Mouse (Mus musculus) thymus, postnatal 36 days (tissue): ENCODE data around the gene Lgals12.

Experiments
- DNase-seq, 2 experiments: peaks; one replicate each; pipeline ENCODE4 v3.0.0; 2022; ENCODE audit warnings: mixed read lengths in 2 of 2

Lgals12 gene

DNA sequence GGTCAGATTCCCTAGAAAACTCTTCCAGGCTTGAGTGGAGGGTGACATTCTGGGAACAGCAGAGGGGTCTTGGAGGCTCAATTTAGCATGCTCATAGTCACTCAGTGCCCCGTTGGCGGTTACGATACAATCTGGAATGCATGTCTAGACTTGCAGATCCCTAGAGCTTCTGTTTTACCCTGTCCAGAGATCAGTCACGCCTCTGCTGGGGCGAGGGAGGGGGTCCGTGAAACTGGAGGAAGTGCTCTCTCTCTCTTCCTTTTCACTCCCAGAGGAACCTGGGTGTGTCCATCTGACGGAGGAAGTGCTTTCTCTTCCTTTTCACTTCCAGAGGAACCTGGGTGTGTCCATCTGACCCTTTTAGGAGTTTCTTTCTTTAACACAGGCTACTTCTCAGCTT lies 23.9 kb downstream of the Lgals12 start:
- DNase-seq: no peak

DNA sequence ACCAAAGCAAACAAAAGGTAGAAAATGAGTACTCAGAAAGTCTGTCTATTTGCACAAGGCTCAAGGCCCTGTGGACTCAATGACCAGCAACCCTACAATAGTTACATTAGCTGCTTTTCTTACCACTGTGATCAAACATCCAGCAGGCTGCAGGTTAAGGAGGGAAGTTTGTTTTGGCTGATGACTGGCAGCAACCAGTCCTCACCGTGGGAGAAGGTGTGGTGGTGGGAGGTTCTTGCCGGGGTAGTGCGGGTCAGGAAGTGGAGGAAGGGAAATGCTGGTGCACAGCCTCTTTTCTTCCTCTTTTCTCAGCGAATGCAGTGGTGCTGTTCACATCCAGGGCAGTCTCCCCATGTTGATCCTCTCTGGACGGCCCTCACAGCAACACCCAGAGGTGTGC lies 26.0 kb downstream of the Lgals12 start:
- no peak for DNase-seq

DNA sequence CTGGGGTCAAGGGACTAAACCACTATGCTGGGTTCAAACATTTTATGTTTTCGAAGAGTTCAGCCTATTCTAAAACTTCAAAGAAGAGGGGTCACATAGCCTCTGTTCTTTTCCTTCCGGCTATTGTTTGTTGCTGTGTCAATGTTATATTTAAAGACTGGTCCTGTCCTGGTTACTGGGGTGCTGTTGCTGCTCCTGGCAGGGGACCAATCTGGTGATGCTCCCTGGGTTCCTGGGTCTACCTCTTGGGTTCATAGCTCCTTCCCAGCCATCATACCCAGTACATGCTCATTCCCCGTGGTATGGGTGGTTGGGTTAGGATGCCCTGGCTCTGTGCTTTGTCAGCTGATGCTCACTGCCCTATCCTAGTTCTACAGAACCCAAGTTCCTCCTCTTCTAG lies 29.3 kb downstream of the Lgals12 start:
- DNase-seq: no peak

DNA sequence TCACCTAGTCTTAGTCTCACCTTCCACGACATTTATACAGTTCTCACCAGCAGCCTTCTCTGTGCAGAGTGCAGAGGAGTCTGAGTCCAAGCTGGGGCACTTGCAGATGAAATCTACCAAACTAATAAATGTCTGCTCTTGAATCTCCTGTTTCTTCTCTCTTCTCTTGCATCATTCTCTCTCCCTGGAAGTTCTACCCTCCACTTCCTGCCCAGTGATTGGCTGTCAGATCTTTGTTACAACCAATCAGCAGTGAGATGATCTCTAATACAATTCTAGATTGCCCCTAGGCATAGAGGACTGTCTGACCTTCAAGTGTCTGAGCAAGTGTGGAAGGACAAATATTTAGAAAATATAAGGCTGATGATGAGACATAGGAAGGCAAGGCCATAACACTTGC lies 30.8 kb downstream of the Lgals12 start:
- no peak for DNase-seq

DNA sequence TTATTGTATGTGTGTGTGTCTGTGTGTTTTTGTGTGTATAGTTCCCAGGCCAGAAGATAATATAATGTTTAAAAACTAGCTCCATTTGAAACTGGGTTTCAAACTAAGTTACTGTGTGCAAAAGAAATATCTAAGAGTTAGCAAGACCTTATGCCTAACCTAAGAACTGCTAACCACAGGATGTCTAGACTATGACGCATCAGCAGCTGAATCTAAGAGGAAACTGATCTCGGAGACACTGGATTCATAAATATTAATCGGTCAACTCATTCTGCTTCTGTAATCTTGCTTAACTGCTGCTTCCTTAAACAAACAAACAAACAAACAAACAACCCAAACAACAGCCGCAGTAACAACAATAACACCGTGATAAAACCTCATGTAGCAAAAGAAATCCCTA lies 37.3 kb downstream of the Lgals12 start:
- no peak for DNase-seq

DNA sequence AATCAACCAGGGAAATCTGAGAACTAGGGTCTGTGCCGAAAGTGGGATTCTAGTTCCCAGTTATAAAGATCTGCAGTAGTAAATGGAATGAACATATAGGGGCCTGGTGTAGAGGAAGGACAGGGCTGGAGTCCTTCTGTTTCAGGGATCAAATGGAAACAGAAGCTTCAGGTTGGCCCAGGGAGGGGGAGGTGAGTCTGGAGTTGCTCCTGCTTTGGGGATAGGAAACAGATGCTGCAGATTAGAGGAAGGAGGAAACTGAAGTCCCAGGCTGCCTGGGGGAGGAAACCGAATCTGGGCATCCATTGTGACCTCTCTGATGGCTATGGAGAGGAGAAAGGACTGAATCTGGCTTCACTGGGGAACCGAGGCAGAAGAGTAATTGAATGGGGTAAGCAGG lies 38.6 kb downstream of the Lgals12 start:
- DNase-seq: no peak

DNA sequence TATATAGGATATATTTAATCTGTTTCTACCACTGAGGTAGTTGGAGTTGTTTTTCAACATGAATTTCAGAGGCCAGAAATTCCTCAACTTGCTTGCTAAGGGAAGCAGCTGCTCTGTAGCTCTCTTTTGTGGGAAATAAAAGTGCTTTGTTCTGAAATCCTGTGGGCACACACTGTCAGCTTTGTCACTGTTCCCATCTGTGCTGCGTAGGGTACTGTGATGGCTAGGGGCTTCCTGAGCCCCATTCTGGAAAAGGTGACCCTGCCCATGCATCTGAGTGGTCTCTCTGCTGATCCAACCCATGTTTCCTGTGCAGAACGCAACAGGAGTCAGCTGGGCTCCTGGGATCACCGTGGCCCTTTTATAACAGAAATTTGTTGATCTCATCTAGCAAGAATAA lies 40.2 kb downstream of the Lgals12 start:
- DNase-seq: no peak

DNA sequence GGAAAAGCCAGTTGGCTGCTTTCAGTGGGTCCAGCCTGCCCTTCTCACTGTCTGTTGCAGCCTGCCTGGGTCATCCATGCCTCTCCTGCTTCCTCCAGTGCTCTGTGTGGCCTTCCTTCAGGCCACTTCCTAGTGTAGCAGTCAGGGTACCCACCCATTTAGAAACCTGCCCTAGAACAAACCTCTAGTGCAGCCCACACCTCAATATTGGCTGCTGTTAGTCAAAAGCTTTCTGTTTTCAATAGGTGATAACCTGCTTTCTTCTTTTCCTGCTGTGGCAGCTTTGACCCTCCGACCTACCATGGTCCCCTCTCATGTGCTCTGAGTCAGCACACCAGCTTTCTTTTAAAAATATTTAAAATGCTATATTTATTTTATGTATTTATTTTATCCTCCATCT lies 42.5 kb downstream of the Lgals12 start:
- no peak for DNase-seq

DNA sequence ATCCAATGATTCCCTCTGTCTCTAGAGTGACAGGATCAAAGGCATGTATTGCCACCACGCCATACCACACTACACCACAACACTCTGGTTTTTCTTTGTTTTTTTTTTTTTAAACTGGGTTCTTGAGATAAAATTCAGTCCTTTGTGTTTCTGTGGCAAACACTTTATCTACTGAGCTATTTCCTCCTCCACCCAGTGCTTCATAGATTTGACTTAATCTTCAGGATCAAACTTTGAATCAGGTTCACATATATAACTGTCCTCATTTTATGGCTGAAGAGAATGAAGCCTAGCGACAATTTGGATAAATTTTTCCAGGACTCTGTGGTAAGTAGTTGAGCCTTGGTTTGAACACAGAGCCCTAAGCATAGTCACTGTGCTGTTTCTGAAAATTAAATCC lies 43.3 kb downstream of the Lgals12 start:
- no peak for DNase-seq

DNA sequence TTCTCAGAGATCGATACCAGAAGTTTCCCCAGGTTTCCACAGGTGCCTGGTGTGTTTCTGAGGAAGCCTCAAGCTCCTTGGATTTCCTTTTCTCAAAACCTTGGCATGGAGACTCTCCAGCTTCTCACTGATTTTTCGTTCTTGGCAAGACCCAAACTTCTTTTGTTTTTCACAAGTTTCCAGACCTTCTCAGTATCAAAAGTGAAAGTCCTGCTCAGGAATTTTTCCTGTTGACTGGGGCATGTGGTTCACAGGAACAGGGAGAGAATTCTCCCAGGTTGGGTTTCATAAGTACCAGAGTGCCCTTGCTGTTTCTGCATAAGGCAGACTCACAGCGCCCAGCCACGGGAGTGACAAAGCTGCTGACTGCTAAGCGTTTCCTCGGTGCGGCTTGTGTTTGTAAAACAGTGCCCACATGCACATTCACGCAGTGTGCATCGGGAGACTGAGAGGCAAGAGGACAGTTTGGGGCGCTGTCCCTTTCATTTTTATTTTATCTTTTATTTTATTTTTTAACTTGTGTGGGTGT lies 44.3 kb downstream of the Lgals12 start:
- DNase-seq: no peak

DNA sequence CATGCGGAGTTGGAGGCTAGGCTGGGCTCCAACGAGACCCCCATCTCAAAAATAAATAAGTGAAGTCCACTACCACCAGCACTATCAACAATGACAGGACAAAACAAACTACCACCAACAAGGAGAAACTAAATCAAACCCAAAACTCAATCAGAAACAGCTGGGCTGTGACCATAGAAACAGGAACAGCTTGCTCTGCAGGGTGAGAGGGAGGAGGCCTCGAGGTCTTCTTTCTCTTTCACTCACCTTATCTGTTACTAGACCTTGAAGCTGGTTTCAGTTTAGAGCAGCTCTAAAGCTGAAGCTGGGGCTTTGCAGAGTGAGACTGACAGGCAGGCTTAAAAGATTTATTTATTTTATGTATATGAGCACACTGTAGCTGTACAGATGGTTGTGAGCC lies 45.5 kb downstream of the Lgals12 start:
- no peak for DNase-seq

DNA sequence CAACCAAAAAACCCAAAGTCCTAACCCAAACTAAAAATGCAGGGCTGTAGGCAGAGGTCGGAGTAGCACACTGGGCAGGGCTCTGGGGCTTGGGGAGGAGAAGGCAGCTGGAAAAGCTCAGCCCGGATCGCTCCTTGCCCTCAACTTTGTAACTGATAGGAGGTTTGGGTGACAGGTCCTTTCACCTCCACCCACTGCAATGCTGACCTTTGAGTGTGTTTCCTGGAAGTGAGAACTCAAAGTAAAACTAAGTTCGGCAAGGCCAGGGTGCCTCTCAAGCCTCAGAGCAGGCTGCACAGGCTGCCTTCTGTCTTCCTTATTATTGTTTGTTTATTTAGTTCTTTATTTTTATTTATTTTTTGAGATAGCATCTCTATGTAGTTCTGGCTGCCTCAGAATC lies 47.0 kb downstream of the Lgals12 start:
- no peak for DNase-seq

DNA sequence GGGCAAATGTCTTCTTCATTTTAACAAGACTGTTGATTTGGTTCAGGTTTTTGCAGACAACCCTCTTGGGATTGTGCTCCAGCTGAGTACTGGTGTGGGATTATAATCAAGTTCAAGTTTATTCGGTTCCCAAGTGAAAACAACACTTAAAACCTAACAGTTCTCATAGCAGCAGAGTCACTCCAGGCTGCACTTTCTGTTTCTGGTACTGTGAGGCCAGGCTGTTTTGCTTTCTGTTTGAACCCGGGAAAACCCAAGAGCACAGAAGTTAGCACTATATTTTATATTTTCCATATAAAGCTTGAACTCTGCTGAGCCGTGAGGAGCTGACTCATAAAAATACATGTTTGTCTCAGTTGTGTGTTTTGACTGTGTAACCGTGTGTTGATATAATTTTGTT lies 48.3 kb downstream of the Lgals12 start:
- no peak for DNase-seq

DNA sequence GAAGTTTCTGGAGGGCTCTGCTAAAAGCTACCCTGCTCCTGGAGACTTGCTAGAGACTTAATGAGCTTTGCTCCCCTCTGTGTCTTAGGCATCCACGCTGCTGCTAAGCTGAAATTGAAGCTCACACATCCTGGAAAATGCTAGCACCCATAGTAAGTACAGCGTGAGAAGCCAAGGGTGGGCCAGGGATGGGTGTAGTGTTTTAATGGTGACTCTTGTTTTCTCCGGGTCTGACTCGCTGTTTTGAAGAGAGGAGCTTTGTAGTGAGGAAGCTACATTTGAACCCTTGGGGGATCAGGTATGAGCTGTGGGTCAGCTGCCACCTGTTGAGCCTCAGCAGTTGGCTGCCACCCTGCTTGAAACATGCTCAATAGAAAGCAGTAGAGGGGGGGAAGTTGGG lies 49.1 kb downstream of the Lgals12 start:
- peak in 1 of 2 experiments; percentile 13 for DNase-seq

DNA sequence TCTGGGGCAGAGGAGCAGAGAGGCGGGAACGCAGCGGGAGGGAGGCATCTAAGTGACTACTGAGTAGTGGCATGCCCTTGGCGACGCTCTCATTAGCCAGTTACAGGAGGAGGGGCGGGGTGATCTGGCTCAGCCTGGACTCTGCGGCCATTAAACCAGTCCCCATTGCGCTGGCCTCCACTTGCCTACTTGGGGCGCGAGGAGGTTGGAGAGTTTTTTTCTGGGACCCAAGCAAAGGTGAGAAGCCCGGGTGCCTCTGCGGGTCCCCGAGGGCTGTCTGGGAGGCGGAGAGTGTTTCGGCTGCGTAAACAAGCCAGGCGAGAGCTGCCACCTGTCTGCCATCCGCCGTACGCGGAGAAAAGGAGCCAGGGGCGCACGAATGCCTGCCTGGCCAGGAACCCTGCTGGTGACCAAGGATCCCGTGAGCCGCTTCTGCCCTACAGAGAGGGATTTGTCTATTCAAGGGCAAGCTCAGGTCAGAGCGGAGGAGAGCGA lies 49.6 kb downstream of the Lgals12 start, which contains the start of gene Pla2g16:
TSS of gene Pla2g16 (plus strand) at position 132 of the 495 bp plus-strand sequence.
- peak; percentile 68 to 70 for DNase-seq

DNA sequence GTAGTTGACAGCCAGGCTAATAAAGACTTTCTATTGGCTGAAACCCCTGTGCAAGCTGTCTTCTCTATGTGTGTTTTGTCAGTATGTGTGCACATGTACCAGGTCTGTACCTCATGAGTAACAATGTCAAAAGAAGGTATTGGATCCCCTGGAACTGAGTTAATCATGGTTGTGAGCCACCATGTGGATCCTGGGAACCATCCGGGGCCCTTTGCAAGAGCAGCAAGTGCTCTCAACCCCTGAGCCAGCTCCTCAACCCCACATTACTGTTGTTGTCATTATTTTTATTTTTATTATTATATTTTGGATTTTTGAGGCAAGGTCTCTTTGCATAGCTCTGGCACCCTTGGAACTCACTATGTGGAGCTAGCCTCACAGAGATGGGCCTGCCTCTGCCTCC lies 50.4 kb downstream of the Lgals12 start:
- DNase-seq: no peak

DNA sequence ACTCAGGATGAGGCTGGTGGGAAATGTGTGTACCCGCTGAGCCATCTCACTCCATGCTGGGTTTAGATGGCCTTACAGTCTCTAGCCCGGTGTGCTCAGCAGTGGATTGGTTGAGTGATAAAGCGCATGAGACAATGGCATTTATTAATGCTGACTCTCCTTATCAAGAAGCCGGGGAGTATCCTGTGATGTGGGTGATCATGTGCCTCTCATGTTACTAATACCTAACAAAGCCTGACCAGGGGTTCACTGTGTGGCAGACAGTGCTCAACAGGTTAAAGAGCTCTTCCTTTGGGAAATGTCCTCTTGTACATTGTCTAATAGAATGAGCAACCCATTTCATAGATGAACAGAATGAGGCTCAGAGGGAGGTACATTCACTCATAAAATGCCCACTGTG lies 52.1 kb downstream of the Lgals12 start:
- DNase-seq: no peak

DNA sequence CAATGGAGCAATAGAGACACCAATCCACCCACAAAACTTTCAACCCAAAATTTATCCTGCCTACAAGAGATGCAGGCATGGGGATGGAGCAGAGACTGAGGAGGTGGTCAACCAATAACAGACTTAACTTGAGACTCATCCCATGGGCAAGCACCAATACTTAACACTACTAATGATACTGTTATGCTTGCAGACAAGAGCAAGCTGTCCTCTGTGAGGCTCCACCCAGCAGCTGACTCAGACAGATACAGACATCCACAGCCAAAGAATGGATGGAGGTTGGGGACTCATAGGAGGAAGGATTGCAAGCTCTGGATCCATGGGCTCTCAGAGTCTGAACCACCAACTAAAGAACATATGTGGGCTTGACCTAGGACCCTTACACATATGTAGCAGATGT lies 53.6 kb downstream of the Lgals12 start:
- no peak for DNase-seq

DNA sequence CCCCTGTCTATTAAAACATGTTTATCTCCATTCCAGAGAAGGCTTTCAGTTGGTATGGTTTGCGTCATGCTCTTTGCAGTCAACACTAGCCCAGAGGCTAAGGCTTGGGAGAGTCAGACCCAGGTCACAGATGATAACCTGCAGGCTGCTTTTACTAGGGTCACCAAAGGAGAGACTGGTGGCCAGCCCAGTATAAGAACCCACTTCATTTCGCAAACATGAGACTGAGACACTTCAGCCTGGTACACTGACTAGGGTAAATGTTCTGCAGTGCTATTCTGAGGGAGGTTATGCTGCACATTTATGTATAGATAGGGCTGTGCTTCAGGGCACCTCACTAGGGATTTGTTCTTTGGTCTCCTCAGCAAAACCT lies 54.7 kb downstream of the Lgals12 start:
- DNase-seq: no peak

DNA sequence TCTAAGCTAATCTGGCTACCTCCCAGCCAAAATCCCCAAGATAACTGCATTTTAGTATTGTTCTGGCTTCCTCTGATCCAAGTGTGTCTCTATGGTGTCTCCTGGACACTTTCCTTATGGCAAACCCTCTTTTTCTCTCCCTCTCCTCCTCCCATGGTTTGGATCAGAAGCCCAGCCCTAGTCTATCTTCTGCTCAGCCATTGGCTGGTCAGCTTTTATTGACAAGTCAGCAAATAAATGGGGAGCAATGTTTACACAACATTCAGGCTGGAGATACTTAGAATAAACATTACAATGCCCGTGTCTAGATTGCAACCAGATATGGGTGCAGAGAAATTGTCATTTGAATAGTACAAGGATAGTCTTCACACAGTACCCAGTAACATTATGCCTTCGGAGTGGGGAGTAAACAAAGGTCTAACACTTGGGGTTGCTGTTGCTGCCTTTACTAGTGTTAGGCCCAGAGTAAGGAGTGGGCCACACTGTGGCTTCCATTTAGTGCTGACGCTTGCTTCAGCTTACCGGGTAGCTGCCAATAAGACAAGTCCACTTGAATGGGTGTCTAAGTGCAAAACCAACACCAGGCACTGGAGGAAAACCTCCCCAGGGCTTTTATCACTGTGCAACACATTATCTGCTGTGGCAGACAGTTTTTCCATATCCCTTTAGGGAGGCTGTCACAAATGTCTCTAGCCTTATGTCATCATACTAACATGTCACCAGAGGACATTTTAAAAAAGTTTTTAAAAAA lies 55.3 kb downstream of the Lgals12 start:
- DNase-seq: no peak

DNA sequence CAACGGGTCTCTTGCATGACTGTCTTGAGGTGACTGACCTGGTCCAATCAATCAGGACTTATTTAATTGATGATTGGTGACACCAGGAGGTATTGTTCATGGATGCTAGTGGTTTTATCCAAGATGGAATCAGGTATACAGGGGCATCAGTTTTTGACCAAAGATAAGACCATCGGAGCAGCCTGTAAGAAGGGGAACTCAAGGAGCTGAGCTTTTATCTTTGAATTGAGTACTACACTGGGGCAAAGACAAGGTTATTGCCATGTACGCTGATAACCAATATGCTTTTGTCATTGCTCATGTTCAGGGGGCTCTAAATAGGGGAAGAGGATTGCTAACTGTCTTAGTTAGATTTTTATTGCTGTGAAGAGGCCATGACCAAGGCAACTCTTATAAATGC lies 58.1 kb downstream of the Lgals12 start:
- DNase-seq: no peak
